Mouse (Mus musculus): ENCODE results near the gene Pde6g. TPM values are rescaled to one million over a fixed set of nuclear protein-coding genes. Genes with fewer than 3 reads are reported as not detected.

Pde6g gene
- 0.18 and 0.34 TPM in 2 replicates for polyA plus RNA-seq (2015; fragmentation: Nextera tagmentation; extraction: Ambion mirVana)

GRCm38 (mm10) chr11:120453306-120453705 is at the start of gene Pde6g:
TSS of gene Pde6g (minus strand) at chr11:120453500.
- H3K27me3 ChIP-seq (replicated peaks): no peaks in the 10 kb centered on the region
- no peak within 1 kb of the TSS for H3K9ac ChIP-seq
- WGBS: 88% methylated on average over 4 of the region's 4 CpGs
- ATAC-seq: no peak
- H3K27ac ChIP-seq: no peak within 1 kb of the TSS
- H3K36me3 ChIP-seq: no peaks in the 10 kb centered on the region; the same call in 1 of the 2 replicates
- H3K9me3 ChIP-seq: no peaks in the 10 kb centered on the region
- H3K4me1 ChIP-seq (replicated peaks): 0 out of 2 replicates have a peak, but pooled peaks cover 7% of the 10 kb centered on the region
- no peak within 1 kb of the TSS for H3K4me3 ChIP-seq (replicated peaks)
- H3K4me2 ChIP-seq (replicated peaks): no peak within 1 kb of the TSS

DNA sequence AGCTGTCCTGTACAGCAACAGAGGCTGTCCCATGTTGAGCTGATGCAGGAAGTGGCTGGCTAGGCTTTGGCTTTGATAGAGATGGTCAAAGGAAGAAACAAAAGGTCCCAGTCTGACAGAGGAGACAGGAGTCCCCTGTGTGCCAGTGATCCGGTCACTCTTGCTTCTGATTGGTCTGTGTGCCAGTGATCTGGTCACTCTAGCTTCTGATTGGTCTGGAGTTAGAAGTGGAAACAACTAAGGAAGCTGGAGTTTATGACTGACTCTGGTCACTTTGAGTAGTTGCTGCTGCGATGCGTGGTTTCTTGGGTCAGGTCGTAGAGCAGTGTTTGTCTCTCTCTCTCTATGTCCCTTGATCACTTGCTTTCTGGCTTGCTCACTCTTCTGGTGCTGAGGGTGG is 48.4 kb upstream of the Pde6g start:
- Histone ChIP-seq H3K9ac (no peak overlapping the region), H3K27me3 (replicated peaks) (no peaks in the 10 kb centered on the region), H3K4me3 (replicated peaks) (no peak overlapping the region), H3K9me3 (no peaks in the 10 kb centered on the region), H3K4me1 (replicated peaks) (peaks cover 18% of the 10 kb centered on the region), H3K4me2 (replicated peaks) (no peak overlapping the region), H3K36me3 (peaks cover 12% of the 10 kb centered on the region; the same call in 1 of the 2 replicates), H3K27ac (no peak overlapping the region)
- ATAC-seq: no peak
- 73% methylated on average over 4 of the region's 4 CpGs for WGBS

- Histone ChIP-seq H3K27me3 (replicated peaks) (no peaks in the 10 kb centered on the region), H3K27ac (no peak overlapping the region), H3K4me2 (replicated peaks) (no peak overlapping the region), H3K9me3 (no peaks in the 10 kb centered on the region), H3K4me3 (replicated peaks) (no peak overlapping the region), H3K4me1 (replicated peaks) (peaks cover 15% of the 10 kb centered on the region; the same call in 1 of the 2 replicates), H3K36me3 (peaks cover 16% of the 10 kb centered on the region; the same call in 1 of the 2 replicates), H3K9ac (no peak overlapping the region)
- ATAC-seq: peak; percentile 12; the same call in 1 of the 2 replicates
- WGBS: 60% methylated on average over 6 of the region's 6 CpGs
Observed at GRCm38 (mm10) chr11:120501018-120501417, 47.7 kb upstream of the Pde6g start.

DNA sequence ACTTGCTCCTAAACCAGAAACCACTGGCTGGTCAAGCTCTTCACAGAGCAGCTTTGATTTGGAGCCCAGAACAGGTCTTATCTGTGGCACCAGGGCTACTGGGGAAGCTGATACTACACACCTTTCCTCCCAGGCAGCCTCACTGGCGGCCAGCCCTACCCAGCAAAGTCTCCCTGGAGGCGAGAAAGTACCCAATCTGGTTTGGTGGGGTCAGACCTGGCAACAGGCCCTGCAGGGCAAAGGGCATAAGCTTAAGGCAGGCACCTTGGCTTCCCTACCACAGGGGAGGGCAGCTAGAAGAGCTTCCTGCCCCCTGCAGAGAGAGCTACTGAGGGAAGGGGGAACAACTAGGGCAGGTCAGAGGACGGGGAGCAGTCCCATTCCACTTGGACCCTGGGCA is 47.1 kb upstream of the Pde6g start:
- Histone ChIP-seq H3K27ac (peak overlapping the region; percentile 52), H3K36me3 (peaks cover 23% of the 10 kb centered on the region; the same call in 1 of the 2 replicates), H3K4me2 (replicated peaks) (0 out of 2 replicates have a peak overlapping the region, but pooled peaks have one; percentile 11), H3K27me3 (replicated peaks) (no peaks in the 10 kb centered on the region), H3K9me3 (no peaks in the 10 kb centered on the region), H3K9ac (no peak overlapping the region), H3K4me3 (replicated peaks) (no peak overlapping the region), H3K4me1 (replicated peaks) (peaks cover 15% of the 10 kb centered on the region; the same call in 1 of the 2 replicates)
- ATAC-seq: peak; percentile 87
- 16% methylated on average over 3 of the region's 3 CpGs for WGBS

DNA sequence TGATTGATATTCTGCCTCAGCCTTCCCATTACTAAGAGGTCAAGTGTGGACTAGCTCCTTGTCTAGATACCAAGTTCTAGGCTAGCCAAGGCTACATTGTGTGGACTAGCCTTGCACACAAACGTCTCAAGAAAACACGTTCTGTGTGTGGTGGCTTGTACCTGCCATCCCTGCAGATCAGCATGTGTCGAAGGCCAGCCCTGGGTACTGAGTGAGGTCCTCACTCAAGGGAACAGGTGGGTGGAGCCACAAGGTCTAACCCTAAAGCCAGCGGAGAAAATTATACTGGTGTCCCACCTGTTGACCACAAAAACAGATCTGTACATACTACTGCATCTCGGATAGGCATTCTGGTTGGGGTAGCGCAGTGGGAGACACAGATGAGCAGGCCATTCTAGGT is 46.6 kb upstream of the Pde6g start:
- WGBS: 74% methylated on average over 6 of the region's 6 CpGs
- 0 out of 2 replicates have a peak overlapping the region, but pooled peaks have one; percentile 11 for H3K4me2 ChIP-seq (replicated peaks)

DNA sequence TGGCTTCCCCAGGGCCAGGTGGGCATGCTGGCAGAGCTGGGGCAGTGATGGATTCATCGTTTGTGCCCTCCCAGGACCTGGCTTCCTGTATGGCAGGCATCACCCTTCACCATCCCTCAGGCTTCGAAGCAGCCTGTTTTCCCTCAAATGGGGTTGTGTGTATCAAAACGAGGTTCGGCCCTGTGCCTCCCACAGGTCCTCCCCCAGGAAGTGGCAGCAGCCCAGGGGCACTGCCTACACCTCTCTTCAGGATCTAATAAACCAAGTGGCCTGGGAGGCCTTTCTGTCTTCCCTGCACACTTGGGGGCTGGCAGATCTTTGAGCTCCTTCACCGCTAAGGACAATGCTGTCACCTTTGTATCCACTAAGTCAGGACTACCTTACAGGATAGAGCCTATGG is 45.6 kb upstream of the Pde6g start:
- Histone ChIP-seq H3K36me3 (peaks cover 27% of the 10 kb centered on the region; the same call in 1 of the 2 replicates), H3K9me3 (no peaks in the 10 kb centered on the region), H3K4me2 (replicated peaks) (no peak overlapping the region), H3K27ac (no peak overlapping the region), H3K27me3 (replicated peaks) (no peaks in the 10 kb centered on the region), H3K4me1 (replicated peaks) (peaks cover 17% of the 10 kb centered on the region), H3K4me3 (replicated peaks) (no peak overlapping the region), H3K9ac (no peak overlapping the region)
- 80% methylated on average over 5 of the region's 5 CpGs for WGBS
- ATAC-seq: no peak

More for the DNA sequence above, 46.6 kb upstream of the Pde6g start:
- H3K9me3 ChIP-seq: no peaks in the 10 kb centered on the region
- peak overlapping the region; percentile 52 for H3K27ac ChIP-seq
- H3K4me1 ChIP-seq (replicated peaks): peaks cover 15% of the 10 kb centered on the region; the same call in 1 of the 2 replicates
- peak; percentile 46 for ATAC-seq
- no peaks in the 10 kb centered on the region for H3K27me3 ChIP-seq (replicated peaks)
- H3K4me3 ChIP-seq (replicated peaks): no peak overlapping the region
- H3K9ac ChIP-seq: no peak overlapping the region
- peaks cover 27% of the 10 kb centered on the region; the same call in 1 of the 2 replicates for H3K36me3 ChIP-seq

DNA sequence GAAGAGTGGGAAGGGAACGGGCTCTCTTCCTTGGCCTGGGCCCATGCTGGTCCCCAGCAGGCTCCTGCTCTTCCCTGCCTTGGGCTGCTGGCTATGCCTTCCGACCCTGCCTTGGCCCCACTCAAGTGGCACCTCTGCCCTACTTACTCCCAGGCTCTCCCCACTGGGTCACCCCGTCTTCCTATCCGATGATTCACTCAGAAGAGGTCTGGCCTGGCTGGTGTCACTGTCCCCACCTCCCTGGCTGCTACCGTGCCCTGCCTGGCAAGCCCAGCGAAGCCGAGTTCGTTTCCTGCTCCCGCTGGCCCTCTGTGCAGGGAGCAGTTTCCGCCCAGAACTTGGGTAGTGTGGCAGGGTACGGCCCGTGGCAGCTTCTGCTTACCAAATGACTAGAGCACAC is 44.9 kb upstream of the Pde6g start:
- Histone ChIP-seq H3K27me3 (replicated peaks) (no peaks in the 10 kb centered on the region), H3K4me2 (replicated peaks) (no peak overlapping the region), H3K27ac (no peak overlapping the region), H3K4me3 (replicated peaks) (no peak overlapping the region), H3K9ac (no peak overlapping the region), H3K4me1 (replicated peaks) (peaks cover 23% of the 10 kb centered on the region), H3K36me3 (peaks cover 27% of the 10 kb centered on the region; the same call in 1 of the 2 replicates), H3K9me3 (no peaks in the 10 kb centered on the region)
- ATAC-seq: no peak
- 93% methylated on average over 12 of the region's 12 CpGs for WGBS

GRCm38 (mm10) chr11:120497436-120497835 is 44.1 kb upstream of the Pde6g start:
- Histone ChIP-seq H3K4me3 (replicated peaks) (no peak overlapping the region), H3K36me3 (peaks cover 27% of the 10 kb centered on the region; the same call in 1 of the 2 replicates), H3K27me3 (replicated peaks) (no peaks in the 10 kb centered on the region), H3K27ac (no peak overlapping the region), H3K4me2 (replicated peaks) (no peak overlapping the region), H3K4me1 (replicated peaks) (peaks cover 27% of the 10 kb centered on the region), H3K9ac (no peak overlapping the region), H3K9me3 (no peaks in the 10 kb centered on the region)
- ATAC-seq: no peak
- 94% methylated on average over 3 of the region's 3 CpGs for WGBS

DNA sequence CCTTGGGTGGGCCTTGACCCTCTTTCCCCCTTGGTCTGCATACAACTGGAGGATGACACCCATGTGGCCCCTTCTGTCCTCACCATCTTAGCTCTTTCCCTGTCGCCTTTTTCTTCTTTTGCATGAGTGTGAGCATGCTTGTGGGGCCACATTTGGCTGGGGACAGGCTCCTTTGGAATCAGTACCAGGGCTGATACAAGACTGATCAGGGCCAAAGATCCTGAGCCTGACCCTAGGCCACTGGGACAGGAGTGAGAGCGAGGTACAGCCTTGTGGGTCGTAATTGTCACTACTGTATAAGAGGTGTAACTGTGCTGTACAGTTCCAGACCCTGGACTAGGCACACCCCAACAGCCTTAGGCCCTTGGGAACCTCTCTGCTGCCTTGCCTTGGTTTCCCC is 40.6 kb upstream of the Pde6g start:
- Histone ChIP-seq H3K4me3 (replicated peaks) (no peak overlapping the region; the same call in 1 of the 2 replicates), H3K9me3 (no peaks in the 10 kb centered on the region), H3K4me2 (replicated peaks) (peak overlapping the region; percentile 92), H3K4me1 (replicated peaks) (peaks cover 31% of the 10 kb centered on the region), H3K27ac (no peak overlapping the region), H3K36me3 (peaks cover 27% of the 10 kb centered on the region; the same call in 1 of the 2 replicates), H3K9ac (no peak overlapping the region), H3K27me3 (replicated peaks) (no peaks in the 10 kb centered on the region)
- ATAC-seq: no peak
- 87% methylated on average over 3 of the region's 3 CpGs for WGBS

- Histone ChIP-seq H3K4me1 (replicated peaks) (peaks cover 31% of the 10 kb centered on the region), H3K27ac (peak overlapping the region; percentile 89), H3K4me3 (replicated peaks) (peak overlapping the region; percentile 90), H3K36me3 (peaks cover 29% of the 10 kb centered on the region), H3K27me3 (replicated peaks) (no peaks in the 10 kb centered on the region), H3K4me2 (replicated peaks) (peak overlapping the region; percentile 92), H3K9ac (peak overlapping the region; percentile 78), H3K9me3 (no peaks in the 10 kb centered on the region)
- no peak for ATAC-seq
- WGBS: 46% methylated on average over 3 of the region's 3 CpGs
Observed at GRCm38 (mm10) chr11:120493351-120493750, 40.1 kb upstream of the Pde6g start.

DNA sequence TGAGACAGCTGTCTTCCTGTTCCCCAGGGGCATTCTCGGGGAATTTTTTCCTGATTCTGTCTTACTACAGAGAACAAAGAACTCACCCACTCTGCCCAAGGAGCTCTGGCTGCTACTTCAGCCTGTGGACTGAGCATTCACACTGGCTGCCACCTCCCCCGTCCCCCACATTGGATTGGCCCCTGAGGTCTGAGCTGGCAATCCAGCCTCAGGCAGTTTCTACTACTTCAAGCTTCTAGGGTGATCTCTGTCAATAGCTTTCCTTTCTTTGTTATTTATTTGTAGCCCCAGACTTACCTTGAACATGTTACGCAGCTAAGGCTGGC is 39.5 kb upstream of the Pde6g start:
- H3K27me3 ChIP-seq (replicated peaks): no peaks in the 10 kb centered on the region
- peak overlapping the region; percentile 78 for H3K9ac ChIP-seq
- peak overlapping the region; percentile 90 for H3K4me3 ChIP-seq (replicated peaks)
- H3K9me3 ChIP-seq: no peaks in the 10 kb centered on the region
- ATAC-seq: no peak
- peak overlapping the region; percentile 92 for H3K4me2 ChIP-seq (replicated peaks)
- H3K36me3 ChIP-seq: peaks cover 27% of the 10 kb centered on the region
- H3K4me1 ChIP-seq (replicated peaks): peaks cover 31% of the 10 kb centered on the region
- H3K27ac ChIP-seq: peak overlapping the region; percentile 89
- 26% methylated on average over 3 of the region's 3 CpGs for WGBS

DNA sequence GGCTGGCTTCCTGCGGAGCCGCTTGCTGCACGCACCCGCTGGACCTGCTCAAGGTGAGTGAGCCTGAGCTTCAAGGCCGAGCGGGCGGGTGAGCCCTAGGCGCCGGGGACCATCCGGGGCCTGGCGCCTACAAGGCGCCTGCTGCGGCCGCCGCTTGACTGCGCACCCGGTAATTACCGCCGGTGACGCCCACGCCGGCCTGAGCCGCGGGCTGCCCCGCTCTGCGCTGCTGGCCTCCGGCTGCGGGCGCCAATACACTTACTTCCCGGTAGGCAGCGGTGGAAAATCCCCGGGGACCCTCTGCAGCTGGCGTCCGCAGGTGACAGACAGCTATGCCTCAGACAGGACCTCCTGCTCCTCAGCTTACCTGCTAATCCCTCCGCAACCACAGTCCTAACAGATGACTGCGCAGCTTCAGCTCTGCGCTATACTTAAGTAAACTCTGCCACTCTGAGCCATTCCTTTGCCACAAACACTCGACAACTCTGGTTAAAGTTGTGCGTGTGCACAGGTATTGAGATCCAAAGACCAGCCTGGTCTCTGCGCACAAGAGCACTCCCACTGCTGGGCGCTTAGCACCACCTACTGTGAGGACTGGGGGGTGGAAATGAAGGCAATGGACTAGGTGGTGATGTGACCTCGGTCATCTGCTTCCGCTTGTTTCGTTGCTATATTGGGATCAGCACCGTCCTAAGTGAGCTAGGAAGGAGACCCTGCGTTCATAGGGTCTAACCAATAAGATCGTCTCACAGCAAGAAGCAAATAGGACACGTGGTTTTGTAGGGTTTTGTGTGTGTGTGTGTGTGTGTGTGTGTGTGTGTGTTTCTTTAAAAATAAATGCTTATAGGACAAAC is 39.0 kb upstream of the Pde6g start:
- H3K4me3 ChIP-seq (replicated peaks): peak overlapping the region; percentile 90
- H3K4me2 ChIP-seq (replicated peaks): peak overlapping the region; percentile 92
- peak; percentile 46 for ATAC-seq
- peak overlapping the region; percentile 78 for H3K9ac ChIP-seq
- peaks cover 25% of the 10 kb centered on the region for H3K36me3 ChIP-seq
- H3K27me3 ChIP-seq (replicated peaks): no peaks in the 10 kb centered on the region
- no peaks in the 10 kb centered on the region for H3K9me3 ChIP-seq
- peaks cover 31% of the 10 kb centered on the region for H3K4me1 ChIP-seq (replicated peaks)
- peak overlapping the region; percentile 89 for H3K27ac ChIP-seq
- WGBS: under 1% methylated on average over 48 of the region's 48 CpGs
